Mouse (Mus musculus) retina, postnatal 1 day (tissue): Measurements from ENCODE around the gene Mmp19.

Source experiments
- DNase-seq: peaks from one replicate; pipeline ENCODE4 v3.0.0-alpha.2; 2012

Mmp19 gene

GRCm38 (mm10) chr10:128790398-128791124 lies at the start of gene Mmp19:
Gene Mmp19 (plus strand): TSS chr10:128790910.
- no peak for DNase-seq

GRCm38 (mm10) chr10:128742616-128743015 lies 48.1 kb upstream of the Mmp19 start:
- no peak for DNase-seq

GRCm38 (mm10) chr10:128743235-128743634 lies 47.5 kb upstream of the Mmp19 start:
- DNase-seq: peak; percentile 10

DNA sequence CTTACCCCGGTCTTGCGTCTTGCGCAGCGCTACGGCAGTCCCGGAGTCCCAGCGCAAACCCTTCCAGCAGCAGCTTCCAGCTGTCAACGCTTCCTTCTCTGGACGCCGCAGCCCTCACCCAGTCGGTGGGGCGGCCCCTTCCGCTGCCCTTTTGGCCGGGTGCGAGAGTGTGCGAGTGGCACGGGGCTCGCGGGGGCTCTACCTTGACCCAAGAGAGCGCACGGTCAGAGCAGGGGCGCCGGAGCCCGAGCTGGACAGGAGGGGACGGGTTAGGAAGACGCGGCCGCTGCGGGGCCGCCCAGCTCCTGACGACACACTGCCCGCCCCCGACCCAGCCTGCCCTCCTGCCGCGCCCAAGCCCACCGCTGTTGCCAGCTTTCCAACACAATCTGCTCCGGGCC lies 46.9 kb upstream of the Mmp19 start:
- peak; percentile 69 for DNase-seq

DNA sequence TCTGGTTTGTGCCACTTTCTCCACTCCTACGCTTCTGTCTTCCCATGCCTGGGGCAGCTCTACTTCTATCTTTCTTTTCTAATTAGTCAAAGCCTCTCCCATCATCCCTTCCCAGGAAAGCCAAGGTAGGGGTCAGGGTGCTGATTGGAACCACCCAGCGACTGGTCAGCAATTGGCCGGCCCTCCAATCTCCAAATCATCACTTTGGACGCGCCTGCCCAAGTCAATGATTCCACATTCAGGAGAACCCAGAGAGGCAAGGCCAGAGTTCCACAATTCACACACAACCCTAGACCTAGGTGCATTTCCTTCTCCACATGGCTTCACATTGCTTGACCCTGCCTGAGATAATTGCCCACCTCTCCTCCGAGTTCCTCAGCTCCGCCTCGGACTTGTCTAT lies 46.5 kb upstream of the Mmp19 start:
- DNase-seq: no peak

GRCm38 (mm10) chr10:128744680-128745601 lies 45.8 kb upstream of the Mmp19 start, which contains the start of gene Dgka:
Gene Dgka (minus strand): TSS chr10:128744855.
- DNase-seq: peak; percentile 40

- no peak for DNase-seq
Observed at GRCm38 (mm10) chr10:128745946-128746613, 44.6 kb upstream of the Mmp19 start.

DNA sequence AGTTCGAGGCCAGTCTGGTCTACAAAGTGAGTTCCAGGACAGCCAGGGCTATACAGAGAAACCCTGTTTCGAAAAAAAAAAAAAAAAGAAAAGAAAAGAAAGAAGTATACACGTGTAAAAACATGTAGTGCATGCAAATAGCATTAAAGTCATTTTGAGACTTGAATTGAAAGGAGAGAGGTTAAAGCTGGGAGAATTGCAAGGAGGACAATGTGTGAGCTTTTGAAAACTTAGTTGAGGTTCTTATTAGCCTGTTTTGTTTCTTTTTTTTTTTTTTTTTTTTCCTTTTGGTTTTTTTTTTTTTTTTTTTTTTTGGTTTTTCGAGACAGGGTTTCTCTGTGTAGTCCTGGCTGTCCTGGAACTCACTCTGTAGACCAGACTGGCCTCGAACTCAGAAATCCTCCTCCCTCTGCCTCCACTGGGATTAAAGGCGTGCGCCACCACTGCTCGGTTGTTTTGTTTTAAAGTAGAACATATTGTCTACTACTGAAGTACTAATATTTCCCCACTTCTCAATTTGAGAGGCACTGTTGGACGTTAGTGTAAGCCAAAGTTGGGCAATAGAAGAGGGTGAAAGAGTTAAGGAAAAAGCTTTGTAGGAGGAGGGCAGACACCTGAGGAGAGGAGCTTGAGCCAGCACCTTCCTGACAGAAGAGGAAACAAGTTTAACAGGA lies 43.6 kb upstream of the Mmp19 start:
- no peak for DNase-seq

GRCm38 (mm10) chr10:128747646-128748251 lies 43.0 kb upstream of the Mmp19 start, which contains the start of gene Pym1:
Gene Pym1 (plus strand): TSS chr10:128747889.
- DNase-seq: peak; percentile 54

- DNase-seq: peak; percentile 96
Observed at GRCm38 (mm10) chr10:128748252-128748864, 42.4 kb upstream of the Mmp19 start.

- peak; percentile 10 for DNase-seq
Observed at GRCm38 (mm10) chr10:128772895-128773294, 17.8 kb upstream of the Mmp19 start.

- DNase-seq: no peak
Observed at GRCm38 (mm10) chr10:128773685-128774084, 17.0 kb upstream of the Mmp19 start.

DNA sequence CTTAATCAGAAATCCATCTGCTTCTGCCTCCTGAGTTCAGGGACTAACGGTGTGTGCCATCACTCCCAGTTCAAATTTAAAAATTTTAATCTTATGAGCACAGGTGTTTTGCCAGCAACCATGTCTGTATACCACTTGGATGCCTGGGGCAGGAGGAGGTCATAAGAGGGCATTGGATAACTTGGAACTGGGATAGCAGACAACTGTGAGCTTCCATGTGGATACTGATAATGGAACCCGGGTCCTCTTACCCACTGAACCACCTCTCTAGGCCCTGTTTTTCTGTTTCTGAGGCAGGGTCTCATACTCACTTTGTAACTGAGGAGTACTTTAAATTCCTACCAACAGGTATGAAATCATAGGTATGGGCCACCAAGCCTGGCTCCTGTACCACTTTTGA lies 12.3 kb upstream of the Mmp19 start:
- no peak for DNase-seq

DNA sequence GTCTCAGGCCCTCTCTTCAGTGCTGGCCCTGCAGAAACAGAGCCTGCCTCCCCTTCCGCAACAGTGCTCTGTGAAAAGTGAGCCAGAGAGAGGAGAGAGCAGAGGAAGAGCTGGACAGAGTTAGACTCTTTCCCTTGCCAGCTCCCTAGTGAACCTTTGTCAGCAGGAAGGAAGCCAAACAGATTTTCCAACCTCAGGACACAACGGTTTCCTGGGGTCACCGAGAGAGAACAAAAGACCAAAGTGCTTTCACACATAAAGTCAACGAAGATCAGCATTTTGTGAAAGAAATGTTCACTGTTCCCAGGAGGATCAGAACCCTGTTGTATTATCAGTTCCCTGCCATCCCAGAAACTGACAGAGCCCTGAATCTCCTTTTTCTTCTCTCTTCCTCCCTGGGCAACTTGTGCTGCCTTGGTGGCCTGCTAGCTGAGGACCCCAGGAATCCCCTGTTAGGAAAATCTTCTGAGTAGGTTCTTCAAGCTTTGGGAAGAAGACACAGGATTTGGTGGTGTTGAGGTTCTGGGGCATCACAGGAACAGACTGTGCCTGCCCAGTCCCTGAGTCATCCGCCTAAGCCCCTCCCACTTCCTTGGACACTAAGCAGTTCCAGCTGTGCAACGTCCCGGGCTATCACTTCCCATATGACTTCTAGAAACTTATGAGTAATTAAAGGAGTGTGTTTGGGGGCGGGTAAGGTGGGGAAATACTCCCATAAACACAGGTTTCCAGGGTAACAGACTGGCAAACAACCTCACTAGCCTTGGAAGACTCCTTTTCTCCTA lies 11.5 kb upstream of the Mmp19 start:
- no peak for DNase-seq

DNA sequence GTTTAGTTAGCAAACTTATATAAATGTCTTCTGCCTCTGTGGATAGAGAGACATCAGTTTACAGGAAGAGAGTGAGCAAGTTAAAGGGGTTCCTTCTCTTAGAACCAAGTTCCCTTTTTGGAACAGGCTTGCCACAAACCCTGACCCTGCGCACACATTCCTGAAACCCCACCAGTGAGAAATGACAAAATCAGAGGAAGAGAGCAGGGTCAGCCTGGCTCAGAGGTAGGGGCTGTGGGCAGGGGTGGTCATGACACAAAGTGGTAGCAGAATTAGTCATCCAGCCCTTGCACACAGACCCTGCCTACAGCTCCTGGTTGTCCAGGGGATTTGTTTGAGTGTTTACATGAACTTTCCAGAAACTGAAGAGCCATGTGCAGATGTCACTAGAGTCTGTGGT lies 10.5 kb upstream of the Mmp19 start:
- no peak for DNase-seq

- DNase-seq: no peak
Observed at GRCm38 (mm10) chr10:128792041-128792440, 1.3 kb downstream of the Mmp19 start.

GRCm38 (mm10) chr10:128793258-128793657 lies 2.5 kb downstream of the Mmp19 start:
- DNase-seq: no peak

- no peak for DNase-seq
Observed at GRCm38 (mm10) chr10:128794391-128794790, 3.7 kb downstream of the Mmp19 start.

DNA sequence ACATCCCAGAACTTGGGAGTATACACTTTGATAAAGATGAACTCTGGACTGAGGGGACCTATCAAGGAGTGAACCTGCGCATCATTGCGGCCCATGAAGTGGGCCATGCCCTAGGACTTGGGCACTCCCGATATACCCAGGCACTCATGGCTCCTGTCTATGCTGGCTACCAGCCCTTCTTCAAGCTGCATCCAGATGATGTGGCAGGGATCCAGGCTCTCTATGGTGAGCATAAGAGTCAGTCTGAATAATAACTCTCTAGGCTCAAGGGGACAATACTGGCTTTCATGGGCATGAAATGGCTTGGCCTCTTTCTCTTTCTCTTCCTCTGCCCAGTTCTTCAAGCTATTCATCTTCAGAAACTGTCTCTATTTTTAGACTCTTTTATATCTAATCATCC lies 4.9 kb downstream of the Mmp19 start:
- no peak for DNase-seq

- DNase-seq: no peak
Observed at GRCm38 (mm10) chr10:128798676-128799075, 8.0 kb downstream of the Mmp19 start.

DNA sequence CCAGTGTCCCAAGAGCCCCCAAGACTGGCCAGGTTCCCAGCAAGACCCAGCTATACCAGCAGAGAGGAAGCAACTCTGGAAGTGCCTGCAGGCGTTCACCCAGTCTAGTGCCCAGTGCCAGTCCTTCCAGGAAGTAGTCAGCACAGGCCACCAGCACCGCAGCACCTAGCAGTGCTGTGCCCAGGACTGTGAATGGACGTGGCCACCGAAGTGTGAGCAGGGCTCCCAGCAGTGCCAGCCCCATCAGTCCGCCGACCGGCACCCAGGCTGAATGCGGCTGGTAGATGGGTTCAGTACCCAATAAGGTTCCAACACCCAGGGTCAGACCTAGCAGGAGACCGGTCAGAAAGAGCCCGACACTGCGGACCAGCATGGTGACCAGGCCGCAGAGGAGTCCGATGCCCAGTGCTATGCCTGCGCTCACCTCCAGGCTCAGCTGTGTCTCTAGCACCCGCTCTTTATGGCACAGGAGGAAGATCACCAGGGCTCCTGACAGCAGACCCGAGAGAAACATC lies 11.3 kb downstream of the Mmp19 start:
- DNase-seq: no peak
